9 mouse cellular contexts compared by ENCODE assay signal in genomic region chr11:107113112-107113511, GRCm38 (mm10). TPM values are rescaled to one million over a fixed set of nuclear protein-coding genes. Genes with fewer than 3 reads are reported as not detected.
DNase-seq lines count a peak whose midpoint lies in the region; ATAC-seq lines count a peak whose summit lies in the region.
"Had no signal": no experiment of that assay in that cellular context is flagged by ENCODE, and none has a peak within 500 bp of the region (broad histone marks: within the 10 kb centered on the region; RNA-seq: fewer than 3 reads in every experiment).

No protein-coding gene starts in this region.

- no peaks in the 10 kb centered on the region for H3K36me3 ChIP-seq in embryonic facial prominence, embryonic 11.5 days (replicated peaks; ENCODE audit: control insufficient read depth, insufficient read depth, low read depth, low read length)
- peaks cover 43% of the 10 kb centered on the region for H3K36me3 ChIP-seq in embryonic facial prominence, embryonic 10.5 days (replicated peaks)
- H3K36me3 ChIP-seq in midbrain, embryonic 14.5 days (ENCODE audit: control insufficient read depth, insufficient read depth, low read length), result peaks cover 17% of the 10 kb centered on the region
- peaks cover 11% of the 10 kb centered on the region; the same call in 1 of the 2 replicates for H3K36me3 ChIP-seq in midbrain, embryonic 15.5 days (replicated peaks)
- peaks cover 4% of the 10 kb centered on the region for H3K36me3 ChIP-seq in hindbrain, embryonic 16.5 days (ENCODE audit: control insufficient read depth, insufficient read depth, low read length)

- no peak overlapping the region for H3K27ac ChIP-seq in embryonic facial prominence, embryonic 11.5 days (replicated peaks; ENCODE audit: low read depth, low read length)
- H3K27ac ChIP-seq in embryonic facial prominence, embryonic 10.5 days (replicated peaks), result no peak overlapping the region
- no peak overlapping the region for H3K27ac ChIP-seq in midbrain, embryonic 14.5 days (replicated peaks; ENCODE audit: low read depth, low read length)
- no peak overlapping the region for H3K27ac ChIP-seq in midbrain, embryonic 15.5 days
- no peak overlapping the region for H3K27ac ChIP-seq in hindbrain, embryonic 16.5 days (ENCODE audit: low read depth, low read length)
- H3K27ac ChIP-seq: hindbrain, embryonic 15.5 days had no signal

- ATAC-seq in embryonic facial prominence, embryonic 11.5 days (replicated peaks; ENCODE audit: insufficient number of reproducible peaks, low FRiP score, low TSS enrichment, low read depth), result no peak
- no peak for ATAC-seq in midbrain, embryonic 14.5 days (ENCODE audit: low FRiP score, low TSS enrichment)
- no peak for ATAC-seq in midbrain, embryonic 15.5 days (replicated peaks)
- 0 out of 2 replicates have a peak, but pooled peaks have one; percentile 35 for ATAC-seq in hindbrain, embryonic 16.5 days
- ATAC-seq in monocyte, adult 5-6 weeks (replicated peaks; ENCODE audit: insufficient number of reproducible peaks, low FRiP score, low TSS enrichment, poor library complexity, severe bottlenecking), result peak; percentile 68

- H3K4me3 ChIP-seq in embryonic facial prominence, embryonic 11.5 days (ENCODE audit: low read depth, low read length), result no peak overlapping the region
- no peak overlapping the region for H3K4me3 ChIP-seq in embryonic facial prominence, embryonic 10.5 days
- H3K4me3 ChIP-seq in midbrain, embryonic 14.5 days (replicated peaks; ENCODE audit: low read depth, low read length), result no peak overlapping the region
- H3K4me3 ChIP-seq in midbrain, embryonic 15.5 days, result no peak overlapping the region
- H3K4me3 ChIP-seq in hindbrain, embryonic 16.5 days (ENCODE audit: low read length), result no peak overlapping the region
- H3K4me3 ChIP-seq: hindbrain, embryonic 15.5 days had no signal

- H3K4me1 ChIP-seq in embryonic facial prominence, embryonic 11.5 days (ENCODE audit: control insufficient read depth, insufficient read depth, low read length), result no peaks in the 10 kb centered on the region
- peaks cover 26% of the 10 kb centered on the region for H3K4me1 ChIP-seq in embryonic facial prominence, embryonic 10.5 days
- peaks cover 15% of the 10 kb centered on the region for H3K4me1 ChIP-seq in midbrain, embryonic 14.5 days (ENCODE audit: control insufficient read depth, insufficient read depth, low read length)
- peaks cover 24% of the 10 kb centered on the region for H3K4me1 ChIP-seq in midbrain, embryonic 15.5 days
- peaks cover 5% of the 10 kb centered on the region for H3K4me1 ChIP-seq in hindbrain, embryonic 16.5 days (ENCODE audit: control insufficient read depth, insufficient read depth, low read depth, low read length)

- 62% methylated on average over 4 of the region's 4 CpGs for WGBS in embryonic facial prominence, embryonic 11.5 days
- WGBS in embryonic facial prominence, embryonic 10.5 days, result 74% methylated on average over 4 of the region's 4 CpGs
- 65% methylated on average over 4 of the region's 4 CpGs for WGBS in midbrain, embryonic 14.5 days
- 70% methylated on average over 4 of the region's 4 CpGs for WGBS in midbrain, embryonic 15.5 days
- WGBS in hindbrain, embryonic 16.5 days, result 67% methylated on average over 4 of the region's 4 CpGs

- peak; percentile 66 for DNase-seq in embryonic facial prominence, embryonic 11.5 days (ENCODE audit: low spot score)
- no peak for DNase-seq in embryonic facial prominence, embryonic 10.5 days (ENCODE audit: low spot score)
- DNase-seq in midbrain, embryonic 14.5 days, result peak; percentile 69
- DNase-seq in urinary bladder, postnatal 10 days (ENCODE audit: low spot score), result no peak
- DNase-seq in cerebellum, postnatal 36 days, result no peak

- no peak overlapping the region for H3K4me2 ChIP-seq in embryonic facial prominence, embryonic 11.5 days (ENCODE audit: low read depth, low read length)
- no peak overlapping the region for H3K4me2 ChIP-seq in midbrain, embryonic 14.5 days (ENCODE audit: low read length)
- H3K4me2 ChIP-seq in midbrain, embryonic 15.5 days, result no peak overlapping the region
- H3K4me2 ChIP-seq in hindbrain, embryonic 16.5 days (ENCODE audit: low read length), result no peak overlapping the region
- H3K4me2 ChIP-seq: hindbrain, embryonic 15.5 days had no signal

- no peaks in the 10 kb centered on the region for H3K9me3 ChIP-seq in embryonic facial prominence, embryonic 11.5 days (replicated peaks; ENCODE audit: control insufficient read depth, low read length)
- no peaks in the 10 kb centered on the region for H3K9me3 ChIP-seq in embryonic facial prominence, embryonic 10.5 days
- no peaks in the 10 kb centered on the region for H3K9me3 ChIP-seq in midbrain, embryonic 14.5 days (ENCODE audit: control insufficient read depth, low read length)
- no peaks in the 10 kb centered on the region for H3K9me3 ChIP-seq in midbrain, embryonic 15.5 days
- no peaks in the 10 kb centered on the region for H3K9me3 ChIP-seq in hindbrain, embryonic 16.5 days (ENCODE audit: control insufficient read depth, low read length)
- H3K9me3 ChIP-seq: hindbrain, embryonic 15.5 days had no signal

- no peak overlapping the region for H3K9ac ChIP-seq in embryonic facial prominence, embryonic 11.5 days (replicated peaks; ENCODE audit: low read length)
- no peak overlapping the region for H3K9ac ChIP-seq in midbrain, embryonic 14.5 days (replicated peaks; ENCODE audit: low read length)
- no peak overlapping the region for H3K9ac ChIP-seq in midbrain, embryonic 15.5 days
- no peak overlapping the region for H3K9ac ChIP-seq in hindbrain, embryonic 16.5 days (ENCODE audit: low read depth, low read length)
- H3K9ac ChIP-seq: hindbrain, embryonic 15.5 days had no signal

- H3K27me3 ChIP-seq in embryonic facial prominence, embryonic 11.5 days (ENCODE audit: control insufficient read depth, insufficient read depth, low read length), result no peaks in the 10 kb centered on the region
- no peaks in the 10 kb centered on the region for H3K27me3 ChIP-seq in embryonic facial prominence, embryonic 10.5 days (replicated peaks; ENCODE audit: low read depth, poor library complexity, severe bottlenecking)
- no peaks in the 10 kb centered on the region for H3K27me3 ChIP-seq in midbrain, embryonic 14.5 days (ENCODE audit: control insufficient read depth, insufficient read depth, low read length)
- no peaks in the 10 kb centered on the region for H3K27me3 ChIP-seq in midbrain, embryonic 15.5 days (replicated peaks)
- H3K27me3 ChIP-seq in hindbrain, embryonic 16.5 days (replicated peaks; ENCODE audit: control insufficient read depth, insufficient read depth, low read length), result no peaks in the 10 kb centered on the region
- H3K27me3 ChIP-seq: hindbrain, embryonic 15.5 days had no signal

RNA-seq across cellular contexts. Expression of gene Bptf, which starts 18.8 kb away (rescaled TPM):
- polyA plus RNA-seq in embryonic facial prominence, embryonic 11.5 days (2014; fragmentation: Nextera tagmentation; extraction: Ambion mirVana), result 32.1 and 33.4 TPM in 2 replicates
- polyA plus RNA-seq in embryonic facial prominence, embryonic 10.5 days (2016; fragmentation: Nextera tagmentation; extraction: Ambion mirVana), result 33.8 and 34.9 TPM in 2 replicates
- 40.4 and 46.9 TPM in 2 replicates for polyA plus RNA-seq in midbrain, embryonic 14.5 days (2014; fragmentation: Nextera tagmentation; extraction: Ambion mirVana)
- 34.8 and 36.0 TPM in 2 replicates for polyA plus RNA-seq in midbrain, embryonic 15.5 days (2015; fragmentation: Nextera tagmentation; extraction: Ambion mirVana)
- polyA plus RNA-seq in hindbrain, embryonic 16.5 days (2015; fragmentation: Nextera tagmentation; extraction: Ambion mirVana), result 23.9 and 26.1 TPM in 2 replicates
- total RNA-seq in monocyte, adult 5-6 weeks (2017), result 55.9 to 115 TPM (median 57.5 TPM) in 3 replicates

Comparison
In these comparisons a context has a peak if more than half of its experiments do, and no peak if none do; other contexts are left out.
1. DNase-seq: peak in embryonic facial prominence, embryonic 11.5 days (single experiment) and midbrain, embryonic 14.5 days (single experiment); none in embryonic facial prominence, embryonic 10.5 days (single experiment), urinary bladder, postnatal 10 days (single experiment) and cerebellum, postnatal 36 days (0 of 2).
2. ATAC-seq: peak in hindbrain, embryonic 16.5 days (single experiment) and monocyte, adult 5-6 weeks (single experiment); none in embryonic facial prominence, embryonic 11.5 days (single experiment), midbrain, embryonic 14.5 days (single experiment) and midbrain, embryonic 15.5 days (single experiment).